Mouse (Mus musculus) CH12F3 (cell line): ENCODE measurements around the gene Speer1.
"Not testable (repeated sequence)": the region's sequence is repeated elsewhere in the genome, so short reads cannot be mapped to it uniquely, and the experiment has no call there.

Source experiments
- in situ Hi-C: fragments of 300-500 bp; cut with MboI; formaldehyde crosslinking; loops from 2 replicates; pipeline ENCODE4 v1.14.3; 2020; ENCODE audit warnings: low sequenced_read_pairs

Speer1 gene

GRCm38 (mm10) chr5:11341216-11341615 is at the start of gene Speer1:
Speer1 (plus strand) TSS chr5:11341516.
- in situ Hi-C loops: not testable (repeated sequence)
